Comparison of ENCODE assay signal across 28 mouse cellular contexts in genomic region chr4:126823917-126824316, GRCm38 (mm10).
DNase-seq lines count a peak whose midpoint lies in the region; ATAC-seq and TF ChIP-seq lines count a peak whose summit lies in the region.
"Had no signal": no experiment of that assay in that cellular context is flagged by ENCODE, and none has a peak within 500 bp of the region (broad histone marks: within the 10 kb centered on the region; RNA-seq: fewer than 3 reads in every experiment).

No protein-coding gene starts in this region.

- WGBS in heart, postnatal 0 days: 43% methylated on average over 5 of the region's 5 CpGs
- 80% methylated on average over 5 of the region's 5 CpGs for WGBS in neural tube, embryonic 13.5 days

- TF ChIP-seq CTCF in heart, postnatal 0 days (IDR thresholded peaks at IDR 0.05; ENCODE audit: low read depth): no peak

- TF ChIP-seq EP300 in heart, postnatal 0 days (IDR thresholded peaks at IDR 0.05; ENCODE audit: low read depth): no peak

- H3K4me1 ChIP-seq in heart, postnatal 0 days (ENCODE audit: control insufficient read depth, insufficient read depth): peaks cover 15% of the 10 kb centered on the region
- peaks cover 22% of the 10 kb centered on the region for H3K4me1 ChIP-seq in neural tube, embryonic 13.5 days (replicated peaks)
- H3K4me1 ChIP-seq: embryonic facial prominence, embryonic 13.5 days; intestine, embryonic 15.5 days; limb, embryonic 12.5 days had no signal

- no peak for DNase-seq in frontal cortex, postnatal 14 days (ENCODE audit: low spot score in 2 of 2)
- DNase-seq in heart, postnatal 0 days (ENCODE audit: low spot score): no peak
- DNase-seq in heart, postnatal 36 days: no peak
- no peak for DNase-seq in neural tube, embryonic 10.5 days (ENCODE audit: extremely low spot score, low spot score)
- peak; percentile 14 for DNase-seq in splenic B cell, adult 2 months (ENCODE audit: low read depth, low spot score)
- no peak for DNase-seq in left cerebral cortex, postnatal 10 days (ENCODE audit: extremely low spot score in 1 of 2, low spot score in 2 of 2)
- DNase-seq: adrenal gland, adult 8-10 months; cerebellum, adult 18-20 months; cerebellum, postnatal 25 days; embryo, embryonic 11 days; gastrocnemius, postnatal 10 days; liver, postnatal 0 days; right cerebral cortex, postnatal 14 days; thymus, postnatal 25 days had no signal

- H3K27ac ChIP-seq in heart, postnatal 0 days (ENCODE audit: low read depth): peak overlapping the region; percentile 27
- H3K27ac ChIP-seq in neural tube, embryonic 13.5 days (replicated peaks): no peak overlapping the region; the same call in 1 of the 2 replicates
- H3K27ac ChIP-seq: embryonic facial prominence, embryonic 13.5 days; intestine, embryonic 15.5 days; limb, embryonic 12.5 days had no signal

- peak; percentile 38; the same call in 1 of the 2 replicates for ATAC-seq in frontal cortex, adult (ENCODE audit: low TSS enrichment)
- peak; percentile 24 for ATAC-seq in heart, postnatal 0 days (ENCODE audit: insufficient read depth, low read depth)
- ATAC-seq in neural tube, embryonic 13.5 days (ENCODE audit: low read depth): no peak
- ATAC-seq: forebrain, embryonic 14.5 days; hindbrain, embryonic 16.5 days; intestine, embryonic 15.5 days; liver, postnatal 0 days; lung, postnatal 0 days; Patski had no signal

- intact Hi-C loops in heart, postnatal 36 days (cut with DNase I): no loop called here
- intact Hi-C loops in left cerebral cortex, postnatal 10 days (cut with DNase I): no loop called here

- no peak overlapping the region for H3K4me2 ChIP-seq in heart, postnatal 0 days (ENCODE audit: low read depth, low read length)
- H3K4me2 ChIP-seq in neural tube, embryonic 13.5 days: 0 out of 2 replicates have a peak overlapping the region, but pooled peaks have one; percentile 33
- H3K4me2 ChIP-seq: embryonic facial prominence, embryonic 13.5 days; intestine, embryonic 15.5 days; limb, embryonic 12.5 days; liver, embryonic 11.5 days; midbrain, embryonic 11.5 days had no signal

- H3K27me3 ChIP-seq in heart, postnatal 0 days (ENCODE audit: control insufficient read depth, insufficient read depth, low read length): no peaks in the 10 kb centered on the region
- H3K27me3 ChIP-seq in neural tube, embryonic 13.5 days: no peaks in the 10 kb centered on the region
- H3K27me3 ChIP-seq in splenic B cell, adult 2 months (ENCODE audit: control insufficient read depth, insufficient read depth, low read length, poor library complexity, severe bottlenecking): no peaks in the 10 kb centered on the region
- H3K27me3 ChIP-seq: embryonic facial prominence, embryonic 13.5 days; intestine, embryonic 15.5 days; limb, embryonic 12.5 days; Patski had no signal

- 0 out of 2 replicates have a peak, but pooled peaks cover 4% of the 10 kb centered on the region for H3K36me3 ChIP-seq in heart, postnatal 0 days (replicated peaks; ENCODE audit: control insufficient read depth, insufficient read depth, low read length)
- peaks cover 18% of the 10 kb centered on the region for H3K36me3 ChIP-seq in neural tube, embryonic 13.5 days
- peaks cover 6% of the 10 kb centered on the region for H3K36me3 ChIP-seq in splenic B cell, adult 2 months (ENCODE audit: control insufficient read depth, insufficient read depth, low read length, poor library complexity, severe bottlenecking)

- H3K9ac ChIP-seq in heart, postnatal 0 days (replicated peaks; ENCODE audit: low read depth, low read length): no peak overlapping the region
- no peak overlapping the region for H3K9ac ChIP-seq in neural tube, embryonic 13.5 days
- H3K9ac ChIP-seq: embryonic facial prominence, embryonic 13.5 days; intestine, embryonic 15.5 days; limb, embryonic 12.5 days; liver, postnatal 0 days had no signal

- no peak overlapping the region for H3K4me3 ChIP-seq in heart, postnatal 0 days (ENCODE audit: low read depth, low read length)
- H3K4me3 ChIP-seq in neural tube, embryonic 13.5 days: no peak overlapping the region
- H3K4me3 ChIP-seq: embryonic facial prominence, embryonic 13.5 days; erythroblast, embryonic 14.5 days; intestine, embryonic 15.5 days; layer of hippocampus, adult 2 months; limb, embryonic 12.5 days had no signal

- no peaks in the 10 kb centered on the region for H3K9me3 ChIP-seq in heart, postnatal 0 days (replicated peaks; ENCODE audit: control insufficient read depth, low read length)
- H3K9me3 ChIP-seq in neural tube, embryonic 13.5 days: no peaks in the 10 kb centered on the region
- H3K9me3 ChIP-seq: embryonic facial prominence, embryonic 13.5 days; G1E; intestine, embryonic 15.5 days; limb, embryonic 12.5 days had no signal
